Mouse (Mus musculus): ENCODE measurements around the gene Gm826. TPM values are rescaled to one million over a fixed set of nuclear protein-coding genes. Genes with fewer than 3 reads are reported as not detected.

The Gm826 gene
- polyA plus RNA-seq, 1 experiment from 2014 or later: not detected

DNA sequence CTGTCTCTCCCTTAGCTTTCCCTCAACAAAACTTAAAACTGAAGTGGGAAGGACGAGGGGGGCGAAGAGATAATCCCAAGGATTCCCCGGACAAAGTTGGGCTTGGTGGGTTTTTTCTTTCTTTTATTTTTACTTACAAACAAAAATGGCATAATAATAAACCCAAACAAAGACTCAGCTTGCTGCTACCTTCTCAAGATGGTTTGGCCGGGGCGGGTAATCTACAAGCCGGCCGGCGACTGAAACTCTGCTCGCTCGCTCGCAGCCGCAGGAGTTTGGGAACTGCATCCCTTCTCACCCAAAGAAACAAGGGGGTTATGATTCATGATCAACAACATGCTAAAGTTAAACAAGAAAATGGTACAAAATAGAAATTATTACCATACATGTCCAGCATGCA lies 30.7 kb upstream of the Gm826 start:
- no peaks in the 10 kb centered on the region for H3K36me3 ChIP-seq (ENCODE audit: poor library complexity, severe bottlenecking)
- peak overlapping the region; percentile 63 for H3K4me3 ChIP-seq
- ATAC-seq: no peak
- peaks cover 46% of the 10 kb centered on the region for H3K4me1 ChIP-seq
- no peak overlapping the region for H3K27ac ChIP-seq
- H3K27me3 ChIP-seq: peaks cover 79% of the 10 kb centered on the region
- H3K4me2 ChIP-seq: peak overlapping the region; percentile 89
- peak overlapping the region; percentile 46; the same call in 1 of the 2 replicates for H3K9ac ChIP-seq
- no peaks in the 10 kb centered on the region for H3K9me3 ChIP-seq (replicated peaks)
- 1% methylated on average over 12 of the region's 12 CpGs for WGBS

DNA sequence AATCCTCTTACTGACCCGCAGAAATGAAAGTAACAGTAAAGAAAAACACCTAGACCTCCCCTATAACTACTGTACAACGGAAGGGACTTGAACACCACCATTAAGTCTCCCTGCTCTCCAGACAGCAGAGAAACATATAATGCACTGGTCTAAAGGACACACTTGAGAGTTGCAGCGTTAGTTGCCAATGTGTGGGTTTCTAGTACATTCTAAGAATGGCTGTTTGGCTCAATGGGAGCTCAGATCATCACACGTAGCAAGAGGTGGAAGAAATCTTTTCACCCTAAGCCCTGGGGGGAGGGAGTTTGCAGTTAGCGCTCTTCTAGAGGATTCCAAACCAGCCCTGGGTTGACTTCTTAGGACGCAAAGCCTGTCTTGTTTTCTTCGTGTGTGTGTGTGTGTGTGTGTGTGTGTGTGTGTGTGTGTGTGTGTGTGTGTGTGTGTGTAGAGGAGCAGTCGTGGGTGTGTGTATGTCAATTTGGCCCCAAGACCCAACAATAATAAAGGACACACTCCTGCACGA lies 30.2 kb upstream of the Gm826 start:
- H3K4me3 ChIP-seq: peak overlapping the region; percentile 63
- peak overlapping the region; percentile 89 for H3K4me2 ChIP-seq
- WGBS: under 1% methylated on average over 9 of the region's 9 CpGs
- peaks cover 79% of the 10 kb centered on the region for H3K27me3 ChIP-seq
- H3K36me3 ChIP-seq (ENCODE audit: poor library complexity, severe bottlenecking): no peaks in the 10 kb centered on the region
- ATAC-seq: no peak
- no peak overlapping the region for H3K27ac ChIP-seq
- H3K9me3 ChIP-seq (replicated peaks): no peaks in the 10 kb centered on the region
- peaks cover 42% of the 10 kb centered on the region for H3K4me1 ChIP-seq
- H3K9ac ChIP-seq: peak overlapping the region; percentile 46; the same call in 1 of the 2 replicates

- H3K4me2 ChIP-seq: peak overlapping the region; percentile 16
- no peaks in the 10 kb centered on the region for H3K9me3 ChIP-seq (replicated peaks)
- H3K36me3 ChIP-seq (ENCODE audit: poor library complexity, severe bottlenecking): no peaks in the 10 kb centered on the region
- H3K27ac ChIP-seq: no peak overlapping the region
- H3K4me3 ChIP-seq: peak overlapping the region; percentile 12; the same call in 1 of the 2 replicates
- no peak overlapping the region for H3K9ac ChIP-seq
- no peak for ATAC-seq
- H3K27me3 ChIP-seq: peaks cover 79% of the 10 kb centered on the region
- peaks cover 36% of the 10 kb centered on the region for H3K4me1 ChIP-seq
- WGBS: 9% methylated on average over 4 of the region's 4 CpGs
These were observed 29.2 kb upstream of the Gm826 start for GRCm38 (mm10) chr2:160363201-160363600.

DNA sequence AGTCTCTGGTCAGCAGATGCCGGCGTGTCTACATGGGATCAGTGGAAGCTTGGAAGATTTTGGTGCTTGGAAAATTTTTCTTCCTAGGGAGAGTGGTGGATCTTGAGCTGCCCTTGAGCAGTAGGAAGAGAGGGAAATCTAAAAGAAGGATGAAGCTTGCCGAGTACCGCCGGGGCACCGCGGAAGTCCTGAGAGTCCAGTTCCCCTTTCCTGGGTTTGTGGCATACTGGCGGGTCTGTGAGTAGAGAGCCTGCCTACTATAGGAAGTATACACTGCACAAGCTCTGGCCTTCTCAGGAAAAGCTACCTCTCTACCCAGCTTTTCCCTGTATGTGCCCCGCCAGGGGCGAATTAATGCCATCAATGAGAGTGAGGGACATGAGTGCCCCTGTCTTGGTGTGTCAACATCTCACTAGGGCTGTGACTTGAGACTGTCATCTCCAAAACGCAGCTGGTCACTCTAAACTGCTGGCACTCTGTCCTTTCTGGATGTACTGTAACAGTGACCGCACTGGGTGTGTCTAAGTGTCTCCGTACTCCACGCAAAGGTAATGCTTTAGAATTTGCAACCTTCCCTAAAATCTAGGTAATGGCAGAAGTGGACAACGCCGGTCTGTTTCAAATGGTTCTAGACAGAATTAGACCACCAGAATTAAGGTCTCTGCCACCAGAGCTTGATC lies 27.6 kb upstream of the Gm826 start:
- Histone ChIP-seq H3K4me3 (no peak overlapping the region), H3K4me1 (peaks cover 32% of the 10 kb centered on the region), H3K36me3 (ENCODE audit: poor library complexity, severe bottlenecking) (no peaks in the 10 kb centered on the region), H3K27me3 (peaks cover 85% of the 10 kb centered on the region), H3K9ac (no peak overlapping the region), H3K4me2 (0 out of 2 replicates have a peak overlapping the region, but pooled peaks have one; percentile 1), H3K9me3 (replicated peaks) (no peaks in the 10 kb centered on the region), H3K27ac (no peak overlapping the region)
- ATAC-seq: no peak
- 4% methylated on average over 16 of the region's 16 CpGs for WGBS

DNA sequence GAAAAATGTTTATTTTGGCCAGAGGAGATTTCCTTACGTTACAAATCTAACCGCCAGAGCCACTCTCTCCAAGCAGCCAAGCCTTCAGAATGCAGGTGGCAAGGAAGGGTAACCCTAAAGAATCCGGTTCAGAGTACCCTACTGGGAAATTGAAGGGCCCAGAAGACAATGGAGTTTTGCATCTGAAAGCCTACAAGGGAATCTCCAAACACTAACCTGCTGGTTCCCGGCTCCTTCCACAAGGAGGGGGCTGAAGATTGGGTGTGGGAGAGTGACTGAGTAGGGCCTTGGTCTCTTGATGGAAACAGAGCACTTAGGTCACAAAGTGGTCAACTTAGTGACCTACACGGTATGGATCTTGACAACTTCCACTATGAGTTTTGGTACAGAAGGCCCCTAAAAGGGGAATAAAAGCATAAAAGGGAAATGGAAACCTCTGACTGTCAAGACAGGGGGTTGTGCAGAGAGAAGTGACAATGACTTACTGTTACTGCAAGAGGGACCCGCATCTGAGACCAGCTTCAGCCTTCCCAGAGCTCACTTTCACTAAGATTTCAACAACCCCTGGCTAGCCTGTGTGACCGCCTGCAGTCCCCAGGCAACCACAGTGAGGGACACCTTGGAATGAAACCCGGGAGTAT lies 26.4 kb upstream of the Gm826 start:
- peaks cover 73% of the 10 kb centered on the region for H3K27me3 ChIP-seq
- no peak for ATAC-seq
- 4% methylated on average over 8 of the region's 8 CpGs for WGBS

GRCm38 (mm10) chr2:160358896-160359295 lies 24.9 kb upstream of the Gm826 start:
- no peak for ATAC-seq
- Histone ChIP-seq H3K4me2 (no peak overlapping the region), H3K9ac (no peak overlapping the region), H3K9me3 (replicated peaks) (no peaks in the 10 kb centered on the region), H3K27me3 (peaks cover 64% of the 10 kb centered on the region), H3K27ac (no peak overlapping the region), H3K36me3 (ENCODE audit: poor library complexity, severe bottlenecking) (no peaks in the 10 kb centered on the region), H3K4me3 (no peak overlapping the region), H3K4me1 (peaks cover 7% of the 10 kb centered on the region; the same call in 1 of the 2 replicates)
- 7% methylated on average over 4 of the region's 4 CpGs for WGBS

More for the DNA sequence above, 26.4 kb upstream of the Gm826 start:
- no peak overlapping the region for H3K9ac ChIP-seq
- no peak overlapping the region for H3K27ac ChIP-seq
- H3K36me3 ChIP-seq (ENCODE audit: poor library complexity, severe bottlenecking): no peaks in the 10 kb centered on the region
- H3K4me2 ChIP-seq: no peak overlapping the region
- H3K9me3 ChIP-seq (replicated peaks): no peaks in the 10 kb centered on the region
- H3K4me3 ChIP-seq: no peak overlapping the region
- H3K4me1 ChIP-seq: peaks cover 19% of the 10 kb centered on the region

DNA sequence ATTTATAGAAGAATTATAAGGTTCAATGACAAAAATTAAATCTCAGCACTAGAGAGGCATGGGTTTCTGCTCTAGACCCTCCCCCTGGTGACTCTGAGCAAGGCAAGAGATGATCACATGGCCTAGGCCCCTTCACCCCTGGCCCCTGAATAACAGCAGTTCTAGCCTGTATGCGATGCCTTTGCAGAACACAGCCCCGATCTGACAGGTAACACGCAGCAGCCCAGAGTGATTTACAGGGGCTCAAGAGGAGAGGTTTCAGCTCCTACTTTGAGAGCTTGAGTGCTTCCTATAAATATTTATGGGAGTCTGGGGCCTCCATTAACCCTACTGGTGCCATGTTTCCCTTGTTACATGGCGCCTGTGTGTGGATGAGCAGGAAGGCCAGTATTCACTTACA lies 23.5 kb upstream of the Gm826 start:
- H3K4me1 ChIP-seq: peaks cover 5% of the 10 kb centered on the region; the same call in 1 of the 2 replicates
- H3K4me3 ChIP-seq: no peak overlapping the region
- peak; percentile 31; the same call in 1 of the 2 replicates for ATAC-seq
- WGBS: 54% methylated on average over 4 of the region's 4 CpGs
- no peak overlapping the region for H3K4me2 ChIP-seq
- no peak overlapping the region for H3K9ac ChIP-seq
- no peaks in the 10 kb centered on the region for H3K9me3 ChIP-seq (replicated peaks)
- no peaks in the 10 kb centered on the region for H3K36me3 ChIP-seq (ENCODE audit: poor library complexity, severe bottlenecking)
- no peak overlapping the region for H3K27ac ChIP-seq
- H3K27me3 ChIP-seq: peaks cover 51% of the 10 kb centered on the region

- Histone ChIP-seq H3K36me3 (ENCODE audit: poor library complexity, severe bottlenecking) (no peaks in the 10 kb centered on the region), H3K4me1 (peaks cover 5% of the 10 kb centered on the region; the same call in 1 of the 2 replicates), H3K27me3 (peaks cover 38% of the 10 kb centered on the region), H3K4me3 (no peak overlapping the region), H3K27ac (no peak overlapping the region), H3K4me2 (no peak overlapping the region), H3K9me3 (replicated peaks) (no peaks in the 10 kb centered on the region), H3K9ac (no peak overlapping the region)
- WGBS: 53% methylated on average over 5 of the region's 5 CpGs
- no peak for ATAC-seq
These were observed 22.2 kb upstream of the Gm826 start for GRCm38 (mm10) chr2:160356132-160356531.

DNA sequence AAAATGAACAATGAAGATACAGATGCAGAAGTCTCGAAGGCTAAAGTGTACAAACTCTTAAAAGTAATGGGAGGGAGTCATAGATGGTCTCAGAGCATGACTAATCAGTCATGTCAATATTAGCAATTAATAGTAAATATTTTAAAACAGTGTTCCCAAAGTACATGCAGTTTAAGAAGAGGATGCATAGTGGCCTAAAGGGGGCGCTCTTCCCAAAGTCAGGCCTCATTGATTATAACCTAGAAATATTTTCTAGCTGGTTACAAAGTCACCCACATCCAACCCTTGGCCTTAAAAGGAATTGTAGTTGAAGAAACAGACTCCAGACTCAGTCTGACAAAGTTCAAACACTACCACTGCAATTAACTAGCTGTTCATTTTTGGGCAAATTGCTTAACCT lies 20.4 kb upstream of the Gm826 start:
- Histone ChIP-seq H3K4me1 (peaks cover 5% of the 10 kb centered on the region; the same call in 1 of the 2 replicates), H3K27ac (no peak overlapping the region), H3K27me3 (peaks cover 20% of the 10 kb centered on the region), H3K4me2 (no peak overlapping the region), H3K36me3 (ENCODE audit: poor library complexity, severe bottlenecking) (no peaks in the 10 kb centered on the region), H3K9ac (no peak overlapping the region), H3K9me3 (replicated peaks) (no peaks in the 10 kb centered on the region), H3K4me3 (no peak overlapping the region)
- ATAC-seq: no peak
- 55% methylated on average over 2 of the region's 2 CpGs for WGBS

GRCm38 (mm10) chr2:160353581-160353980 lies 19.6 kb upstream of the Gm826 start:
- Histone ChIP-seq H3K9ac (no peak overlapping the region), H3K4me3 (no peak overlapping the region), H3K36me3 (ENCODE audit: poor library complexity, severe bottlenecking) (no peaks in the 10 kb centered on the region), H3K9me3 (replicated peaks) (no peaks in the 10 kb centered on the region), H3K27me3 (peaks cover 13% of the 10 kb centered on the region), H3K4me2 (no peak overlapping the region), H3K27ac (no peak overlapping the region), H3K4me1 (no peaks in the 10 kb centered on the region)
- no peak for ATAC-seq
- 84% methylated on average over 2 of the region's 2 CpGs for WGBS

GRCm38 (mm10) chr2:160351038-160351574 lies 17.1 kb upstream of the Gm826 start:
- no peaks in the 10 kb centered on the region for H3K4me1 ChIP-seq
- H3K9ac ChIP-seq: no peak overlapping the region
- no peaks in the 10 kb centered on the region; the same call in 1 of the 2 replicates for H3K27me3 ChIP-seq
- H3K4me2 ChIP-seq: no peak overlapping the region
- 42% methylated on average over 8 of the region's 8 CpGs for WGBS
- H3K36me3 ChIP-seq (ENCODE audit: poor library complexity, severe bottlenecking): no peaks in the 10 kb centered on the region
- no peak for ATAC-seq
- no peak overlapping the region for H3K27ac ChIP-seq
- no peaks in the 10 kb centered on the region for H3K9me3 ChIP-seq (replicated peaks)
- no peak overlapping the region for H3K4me3 ChIP-seq

GRCm38 (mm10) chr2:160349578-160349977 lies 15.6 kb upstream of the Gm826 start:
- ATAC-seq: no peak
- Histone ChIP-seq H3K27ac (no peak overlapping the region), H3K4me1 (no peaks in the 10 kb centered on the region), H3K4me3 (no peak overlapping the region), H3K27me3 (no peaks in the 10 kb centered on the region; the same call in 1 of the 2 replicates), H3K36me3 (ENCODE audit: poor library complexity, severe bottlenecking) (no peaks in the 10 kb centered on the region), H3K9ac (no peak overlapping the region), H3K9me3 (replicated peaks) (no peaks in the 10 kb centered on the region), H3K4me2 (no peak overlapping the region)
- WGBS: 89% methylated on average over 4 of the region's 4 CpGs
